Mouse (Mus musculus) lung, postnatal 4 days (tissue): Measurements from ENCODE around the gene Zbed3.

Experiments
- DNase-seq, 2 experiments: peaks; one replicate each; pipeline ENCODE4 v3.0.0; 2021

The Zbed3 gene

GRCm38 (mm10) chr13:95323400-95323799 lies at the start of gene Zbed3:
Gene Zbed3 (plus strand): TSS chr13:95323612.
- no peak for DNase-seq

- no peak for DNase-seq
These were observed 44.9 kb upstream of the Zbed3 start for GRCm38 (mm10) chr13:95278426-95279025.

- DNase-seq = peak; percentile 26 to 45
These were observed 41.4 kb upstream of the Zbed3 start for GRCm38 (mm10) chr13:95281740-95282673.

GRCm38 (mm10) chr13:95286989-95287388 lies 36.4 kb upstream of the Zbed3 start:
- DNase-seq = peak; percentile 80 to 84

- no peak for DNase-seq
These were observed 35.4 kb upstream of the Zbed3 start for GRCm38 (mm10) chr13:95288027-95288426.

GRCm38 (mm10) chr13:95291983-95292382 lies 31.4 kb upstream of the Zbed3 start:
- no peak for DNase-seq

- no peak for DNase-seq
These were observed 23.5 kb upstream of the Zbed3 start for GRCm38 (mm10) chr13:95299956-95300355.

GRCm38 (mm10) chr13:95306596-95306995 lies 16.8 kb upstream of the Zbed3 start:
- DNase-seq = no peak

GRCm38 (mm10) chr13:95307100-95307655 lies 16.2 kb upstream of the Zbed3 start:
- no peak for DNase-seq

- no peak for DNase-seq
These were observed 11.4 kb upstream of the Zbed3 start for GRCm38 (mm10) chr13:95312016-95312415.

GRCm38 (mm10) chr13:95319153-95319552 lies 4.3 kb upstream of the Zbed3 start:
- DNase-seq = no peak

GRCm38 (mm10) chr13:95320451-95320850 lies 3.0 kb upstream of the Zbed3 start:
- DNase-seq = no peak

- DNase-seq = peak; percentile 53 to 75
These were observed 676 bp downstream of the Zbed3 start for GRCm38 (mm10) chr13:95323950-95324625.

- no peak for DNase-seq
These were observed 1.2 kb downstream of the Zbed3 start for GRCm38 (mm10) chr13:95324626-95325079.

GRCm38 (mm10) chr13:95325080-95325906 lies 1.9 kb downstream of the Zbed3 start:
- DNase-seq = peak; percentile 82 to 86

- DNase-seq = no peak
These were observed 2.6 kb downstream of the Zbed3 start for GRCm38 (mm10) chr13:95325907-95326550.

- DNase-seq = no peak
These were observed 3.4 kb downstream of the Zbed3 start for GRCm38 (mm10) chr13:95326611-95327344.

GRCm38 (mm10) chr13:95327345-95327741 lies 3.9 kb downstream of the Zbed3 start:
- peak; percentile 15 to 47 for DNase-seq

GRCm38 (mm10) chr13:95328767-95329166 lies 5.4 kb downstream of the Zbed3 start:
- DNase-seq = no peak

GRCm38 (mm10) chr13:95330507-95330906 lies 7.1 kb downstream of the Zbed3 start:
- DNase-seq = no peak
